ENCODE assay signal across 20 mouse cellular contexts in genomic region chr15:89249063-89249462, GRCm38 (mm10).
"Had no signal": no experiment of that assay in that cellular context is flagged by ENCODE, and none has a peak within 500 bp of the region (broad histone marks: within the 10 kb centered on the region; RNA-seq: fewer than 3 reads in every experiment).

No protein-coding gene starts in this region.

- ATAC-seq: forebrain, embryonic 13.5 days; forebrain, embryonic 14.5 days; forebrain, embryonic 15.5 days; forebrain, embryonic 16.5 days; forebrain, postnatal 0 days had no signal

- DNase-seq: cerebellum, adult 9-10 months; cerebellum, adult 9-11 months; cerebellum, postnatal 10 days; cerebellum, postnatal 14 days; cerebellum, postnatal 25 days; cerebellum, postnatal 36 days; embryo, embryonic 11 days; forebrain, postnatal 0 days; gastrocnemius, adult 2 months; gastrocnemius, postnatal 10 days; gastrocnemius, postnatal 14 days; gastrocnemius, postnatal 25 days; gastrocnemius, postnatal 36 days; heart, adult 11 months; heart, adult 18-20 months; heart, adult 2 months had no signal
